Mouse (Mus musculus) heart, adult 2 months (tissue): ENCODE data around the gene Crk.

Experiments
- CTCF ChIP-seq: fragments of 200-600 bp; IDR thresholded peaks from 2 replicates; pipeline ENCODE4 v1.8.1; 2022; ENCODE audit warnings: antibody characterized with exemption, mild to moderate bottlenecking, moderate library complexity
- EP300 ChIP-seq: fragments of 200-500 bp; IDR thresholded peaks from 2 replicates; pipeline ENCODE4 v1.6.1; 2011; ENCODE audit warnings: low read depth, low read length, control low read depth; ENCODE audit not compliant: insufficient read depth

DNA sequence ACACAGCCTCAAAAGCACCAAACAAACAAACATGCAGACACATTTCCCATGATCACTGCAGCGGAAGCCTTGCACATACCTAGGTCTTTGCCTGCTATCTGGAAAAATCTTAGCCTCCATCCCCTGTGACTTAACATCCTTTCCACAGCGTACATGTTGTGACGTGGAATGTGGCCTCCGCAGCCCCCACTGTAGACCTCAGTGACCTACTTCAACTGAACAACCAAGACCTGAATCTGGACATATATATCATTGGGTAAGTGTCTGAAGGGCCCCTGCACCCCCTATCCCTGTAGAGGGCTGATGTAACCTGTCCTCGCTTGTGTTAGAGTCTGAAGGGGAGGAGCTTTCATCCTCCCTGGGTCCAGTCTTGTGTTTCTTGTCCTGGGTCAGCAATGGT is 46.1 kb upstream of the Crk start:
- TF ChIP-seq EP300, result no peak
- TF ChIP-seq CTCF, result no peak
